Mouse (Mus musculus) spleen, adult 2 months (tissue): ENCODE measurements at regions not wholly inside any gene's neighbourhood (a gene's known extent, or its start where the extent isn't known, plus 50 kb on each side); places are given as distances from the start of the nearest gene placed in this dataset.

ENCODE experiments used
- DNase-seq, 2 experiments: peaks; one replicate each; pipeline versions ENCODE4 v3.0.0 to v3.0.0-alpha.2; 2012 to 2021; ENCODE audit warnings: low spot score in 2 of 2, low read depth in 1 of 2
- H3K27ac ChIP-seq: fragments of 200-500 bp; 2 replicates; pipeline ENCODE4 v1.5.1; 2012; ENCODE audit warnings: low read length, inconsistent platforms; ENCODE audit not compliant: insufficient read depth
- H3K27me3 ChIP-seq: fragments of 200-500 bp; 2 replicates; pipeline ENCODE4 v1.6.1; 2012; ENCODE audit warnings: mild to moderate bottlenecking, moderate library complexity, low read length, inconsistent platforms; ENCODE audit not compliant: control insufficient read depth, insufficient read depth
- H3K36me3 ChIP-seq: fragments of 200-500 bp; 2 replicates; pipeline ENCODE4 v1.6.1; 2012; ENCODE audit warnings: mild to moderate bottlenecking, low read length, inconsistent platforms; ENCODE audit not compliant: control insufficient read depth, insufficient read depth
- H3K4me1 ChIP-seq: fragments of 200-500 bp; 2 replicates; pipeline ENCODE4 v1.6.1; 2011; ENCODE audit warnings: inconsistent platforms; ENCODE audit not compliant: control insufficient read depth, insufficient read depth, insufficient read length
- H3K4me3 ChIP-seq: fragments of 200-500 bp; 2 replicates; pipeline ENCODE4 v1.5.1; 2011; ENCODE audit warnings: mild to moderate bottlenecking, inconsistent platforms; ENCODE audit not compliant: insufficient read depth, insufficient read length; ENCODE audit errors: extremely low read depth
- CTCF ChIP-seq: fragments of 200-500 bp; IDR thresholded peaks from 2 replicates; pipeline ENCODE4 v1.5.1; 2011; ENCODE audit warnings: mild to moderate bottlenecking, inconsistent platforms; ENCODE audit not compliant: insufficient read depth, insufficient read length, insufficient replicate concordance; ENCODE audit errors: extremely low read depth
- POLR2A ChIP-seq: fragments of 200-500 bp; IDR thresholded peaks from 2 replicates; pipeline ENCODE4 v1.6.1; 2011; ENCODE audit warnings: low read depth, low read length, inconsistent platforms
- WGBS: fragments of 180-500 bp; shearing (Covaris S2); methylation state at CpG from one replicate; pipeline ENCODE4 v1.1.7; 2018; 5-methylcytosine and 5-hydroxymethylcytosine counted together

GRCm38 (mm10) chr5:39336484-39336985 lies 418.7 kb downstream of the Hs3st1 start:
- Histone ChIP-seq H3K4me1 (no peaks in the 10 kb centered on the region), H3K36me3 (no peaks in the 10 kb centered on the region), H3K27ac (no peak overlapping the region), H3K4me3 (no peak overlapping the region), H3K27me3 (no peaks in the 10 kb centered on the region)
- TF ChIP-seq CTCF (no peak), POLR2A (no peak)
- 94% methylated on average over 2 of the region's 2 CpGs for WGBS
- no peak for DNase-seq

GRCm38 (mm10) chr5:39335321-39335720 lies 420.0 kb downstream of the Hs3st1 start:
- Histone ChIP-seq H3K4me1 (no peaks in the 10 kb centered on the region), H3K27ac (no peak overlapping the region), H3K4me3 (no peak overlapping the region), H3K27me3 (no peaks in the 10 kb centered on the region), H3K36me3 (no peaks in the 10 kb centered on the region)
- WGBS, result 14% methylated on average over 2 of the region's 2 CpGs
- no peak for DNase-seq
- TF ChIP-seq CTCF (no peak), POLR2A (no peak)

- WGBS, result 3% methylated on average over 1 of the region's 1 CpGs
- Histone ChIP-seq H3K4me1 (no peaks in the 10 kb centered on the region), H3K27ac (no peak overlapping the region), H3K36me3 (no peaks in the 10 kb centered on the region), H3K4me3 (no peak overlapping the region), H3K27me3 (no peaks in the 10 kb centered on the region)
- DNase-seq, result no peak
- no peak for TF ChIP-seq POLR2A
These were observed 421.0 kb downstream of the Hs3st1 start for GRCm38 (mm10) chr5:39334241-39334640.

GRCm38 (mm10) chr5:39325399-39325798 lies 429.9 kb downstream of the Hs3st1 start:
- DNase-seq, result no peak
- Histone ChIP-seq H3K27ac (no peak overlapping the region), H3K36me3 (no peaks in the 10 kb centered on the region), H3K4me1 (no peaks in the 10 kb centered on the region; the same call in 1 of the 2 replicates), H3K27me3 (no peaks in the 10 kb centered on the region), H3K4me3 (no peak overlapping the region)
- 88% methylated on average over 2 of the region's 2 CpGs for WGBS
- TF ChIP-seq POLR2A, result no peak
- no peak for TF ChIP-seq CTCF

- no peak for DNase-seq
- 76% methylated on average over 3 of the region's 3 CpGs for WGBS
- Histone ChIP-seq H3K27me3 (no peaks in the 10 kb centered on the region), H3K4me3 (no peak overlapping the region), H3K36me3 (no peaks in the 10 kb centered on the region), H3K27ac (no peak overlapping the region), H3K4me1 (no peaks in the 10 kb centered on the region)
- TF ChIP-seq POLR2A (no peak), CTCF (no peak)
These were observed 438.8 kb downstream of the Hs3st1 start for GRCm38 (mm10) chr5:39316478-39316877.

- no peaks in the 10 kb centered on the region for H3K27me3 ChIP-seq
- H3K27ac ChIP-seq, result no peak overlapping the region
- H3K4me1 ChIP-seq, result no peaks in the 10 kb centered on the region
- TF ChIP-seq CTCF (no peak), POLR2A (no peak)
- no peak for DNase-seq
- H3K36me3 ChIP-seq, result no peaks in the 10 kb centered on the region
- 92% methylated on average over 4 of the region's 4 CpGs for WGBS
- H3K4me3 ChIP-seq, result no peak overlapping the region
These were observed 434.6 kb upstream of the Clnk start for GRCm38 (mm10) chr5:39311211-39311610.

- no peak for DNase-seq
- H3K27ac ChIP-seq, result no peak overlapping the region
- no peaks in the 10 kb centered on the region for H3K4me1 ChIP-seq
- TF ChIP-seq CTCF, result no peak
- no peaks in the 10 kb centered on the region for H3K36me3 ChIP-seq
- no peak overlapping the region for H3K4me3 ChIP-seq
- WGBS, result 81% methylated on average over 2 of the region's 2 CpGs
- no peaks in the 10 kb centered on the region for H3K27me3 ChIP-seq
These were observed 429.2 kb upstream of the Clnk start for GRCm38 (mm10) chr5:39305794-39306193.
